Mouse (Mus musculus): ENCODE measurements around the gene Acvr1.

Gene Acvr1

GRCm38 (mm10) chr2:58479536-58479935, 87.4 kb downstream of the Acvr1 start:
- DNase-seq (ENCODE audit: low spot score), result no peak

- no peak for DNase-seq (ENCODE audit: low spot score)
Measured at GRCm38 (mm10) chr2:58478144-58478543, 88.8 kb downstream of the Acvr1 start.

GRCm38 (mm10) chr2:58476956-58477715, 89.8 kb downstream of the Acvr1 start:
- peak; percentile 75 for DNase-seq (ENCODE audit: low spot score)

- DNase-seq (ENCODE audit: low spot score), result no peak
Measured at GRCm38 (mm10) chr2:58475578-58475977, 91.4 kb downstream of the Acvr1 start.

- DNase-seq (ENCODE audit: low spot score), result no peak
Measured at GRCm38 (mm10) chr2:58470290-58470689, 96.7 kb downstream of the Acvr1 start.

- DNase-seq (ENCODE audit: low spot score), result no peak
Measured at GRCm38 (mm10) chr2:58469816-58470215, 97.1 kb downstream of the Acvr1 start, which contains the start of gene Gm17409. TSS of gene Gm17409 (plus strand) at chr2:58470116.

GRCm38 (mm10) chr2:58458820-58459371, 108.1 kb downstream of the Acvr1 start:
- DNase-seq (ENCODE audit: low spot score), result no peak

GRCm38 (mm10) chr2:58457488-58457865, 109.5 kb downstream of the Acvr1 start:
- no peak for DNase-seq (ENCODE audit: low spot score)

GRCm38 (mm10) chr2:58456843-58457487, 110.0 kb downstream of the Acvr1 start:
- no peak for DNase-seq (ENCODE audit: low spot score)

GRCm38 (mm10) chr2:58454095-58454865, 112.7 kb downstream of the Acvr1 start:
- DNase-seq (ENCODE audit: low spot score), result no peak

- no peak for DNase-seq (ENCODE audit: low spot score)
Measured at GRCm38 (mm10) chr2:58447001-58447400, 120.0 kb downstream of the Acvr1 start.

- DNase-seq (ENCODE audit: low spot score), result no peak
Measured at GRCm38 (mm10) chr2:58443163-58443562, 123.8 kb downstream of the Acvr1 start.

GRCm38 (mm10) chr2:58436911-58437310, 130.0 kb downstream of the Acvr1 start:
- DNase-seq (ENCODE audit: low spot score), result no peak

GRCm38 (mm10) chr2:58435507-58435906, 131.4 kb downstream of the Acvr1 start:
- no peak for DNase-seq (ENCODE audit: low spot score)

GRCm38 (mm10) chr2:58434438-58434837, 132.5 kb downstream of the Acvr1 start:
- DNase-seq (ENCODE audit: low spot score), result no peak

- no peak for DNase-seq (ENCODE audit: low spot score)
Measured at GRCm38 (mm10) chr2:58433317-58433716, 133.6 kb downstream of the Acvr1 start.

- no peak for DNase-seq (ENCODE audit: low spot score)
Measured at GRCm38 (mm10) chr2:58432211-58432610, 134.7 kb downstream of the Acvr1 start.

- DNase-seq (ENCODE audit: low spot score), result no peak
Measured at GRCm38 (mm10) chr2:58425436-58426004, 141.4 kb downstream of the Acvr1 start.

- no peak for DNase-seq (ENCODE audit: low spot score)
Measured at GRCm38 (mm10) chr2:58423319-58423718, 143.6 kb downstream of the Acvr1 start.

GRCm38 (mm10) chr2:58419571-58419970, 147.4 kb downstream of the Acvr1 start:
- no peak for DNase-seq (ENCODE audit: low spot score)

- no peak for DNase-seq (ENCODE audit: low spot score)
Measured at GRCm38 (mm10) chr2:58418109-58418508, 148.8 kb downstream of the Acvr1 start.

- no peak for DNase-seq (ENCODE audit: low spot score)
Measured at GRCm38 (mm10) chr2:58417684-58418083, 149.3 kb downstream of the Acvr1 start.

Measured in embryo, embryonic 10 days (tissue).